In the genomic region with DNA sequence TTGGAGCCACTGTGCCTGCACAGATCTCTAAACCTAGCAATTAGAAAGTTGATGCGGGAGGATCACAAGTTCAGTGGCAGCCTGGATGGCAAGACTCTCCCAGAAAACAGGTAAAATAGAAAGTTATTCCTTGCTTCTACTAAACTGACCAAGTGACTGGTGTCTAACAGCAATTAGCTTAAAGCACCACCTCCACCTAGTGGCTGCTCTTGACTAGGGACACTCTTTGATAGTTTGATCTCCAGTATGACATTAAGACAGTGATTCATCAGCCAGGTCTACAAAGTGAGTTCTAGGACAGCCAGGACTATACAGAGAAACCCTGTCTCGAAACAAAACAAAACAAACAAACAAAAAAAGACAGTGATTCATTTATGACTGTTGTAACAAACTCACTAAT, we compare ENCODE assay signal across 9 mouse cellular contexts. TPM values are rescaled to one million over a fixed set of nuclear protein-coding genes. Genes with fewer than 3 reads are reported as not detected.
DNase-seq lines count a peak whose midpoint lies in the region; ATAC-seq and TF ChIP-seq lines count a peak whose summit lies in the region.
"Had no signal": no experiment of that assay in that cellular context is flagged by ENCODE, and none has a peak within 500 bp of the region (broad histone marks: within the 10 kb centered on the region; RNA-seq: fewer than 3 reads in every experiment).

No protein-coding gene starts in this region.

- 51% methylated on average over 2 of the region's 2 CpGs for WGBS in kidney, embryonic 14.5 days
- 32% methylated on average over 2 of the region's 2 CpGs for WGBS in lung, adult 2 months
- 62% methylated on average over 2 of the region's 2 CpGs for WGBS in midbrain, embryonic 13.5 days

- no peaks in the 10 kb centered on the region for H3K4me1 ChIP-seq in kidney, embryonic 14.5 days (ENCODE audit: control insufficient read depth, insufficient read depth, low read length)
- peaks cover 20% of the 10 kb centered on the region for H3K4me1 ChIP-seq in E14TG2a.4 (replicated peaks; ENCODE audit: low read depth, low read length)
- no peaks in the 10 kb centered on the region for H3K4me1 ChIP-seq in lung, adult 2 months (ENCODE audit: control insufficient read depth, insufficient read depth, low read length)
- H3K4me1 ChIP-seq in midbrain, embryonic 13.5 days (replicated peaks), result peaks cover 2% of the 10 kb centered on the region

- no peaks in the 10 kb centered on the region for H3K27me3 ChIP-seq in kidney, embryonic 14.5 days (ENCODE audit: control insufficient read depth, insufficient read depth, low read length)
- H3K27me3 ChIP-seq in E14TG2a.4 (ENCODE audit: insufficient read depth, low read length), result peaks cover 6% of the 10 kb centered on the region; the same call in 1 of the 2 replicates
- peaks cover 9% of the 10 kb centered on the region for H3K27me3 ChIP-seq in midbrain, embryonic 13.5 days

- ATAC-seq in kidney, embryonic 14.5 days (ENCODE audit: low FRiP score, low TSS enrichment), result no peak
- ATAC-seq in midbrain, embryonic 13.5 days, result no peak

- H3K4me3 ChIP-seq in kidney, embryonic 14.5 days (ENCODE audit: low read length), result no peak overlapping the region
- no peak overlapping the region for H3K4me3 ChIP-seq in E14TG2a.4 (replicated peaks; ENCODE audit: low read length)
- no peak overlapping the region for H3K4me3 ChIP-seq in lung, adult 2 months (replicated peaks; ENCODE audit: extremely low read depth, low read depth, low read length)
- no peak overlapping the region for H3K4me3 ChIP-seq in midbrain, embryonic 13.5 days (replicated peaks)

- DNase-seq in kidney, adult 11 months, result peak; percentile 12
- DNase-seq in adrenal gland, postnatal 10 days, result peak; percentile 39
- DNase-seq in lung, adult 2 months, result peak; percentile 20
- no peak for DNase-seq in left cerebral cortex, postnatal 36 days (ENCODE audit: low spot score in 2 of 2)
- DNase-seq in thymus, postnatal 10 days (ENCODE audit: low spot score in 2 of 2), result no peak

- H3K27ac ChIP-seq in kidney, embryonic 14.5 days (ENCODE audit: low read depth, low read length), result no peak overlapping the region
- H3K27ac ChIP-seq in midbrain, embryonic 13.5 days, result no peak overlapping the region

- peak; percentile 34 for TF ChIP-seq CTCF in E14TG2a.4 (conservative IDR thresholded peaks at IDR 0.05; ENCODE audit: low read length)
- 0 out of 2 replicates have a peak, but pooled peaks have one; percentile 14 for TF ChIP-seq CTCF in lung, adult 2 months (IDR thresholded peaks at IDR 0.05; ENCODE audit: insufficient read depth, low read length)

- H3K4me2 ChIP-seq in kidney, embryonic 14.5 days (replicated peaks; ENCODE audit: low read depth, low read length), result no peak overlapping the region
- no peak overlapping the region for H3K4me2 ChIP-seq in midbrain, embryonic 13.5 days (replicated peaks)

- no peaks in the 10 kb centered on the region for H3K36me3 ChIP-seq in kidney, embryonic 14.5 days (ENCODE audit: control insufficient read depth, insufficient read depth, low read length)
- no peaks in the 10 kb centered on the region for H3K36me3 ChIP-seq in E14TG2a.4 (ENCODE audit: insufficient read depth, low read length)
- H3K36me3 ChIP-seq in midbrain, embryonic 13.5 days, result no peaks in the 10 kb centered on the region

- TF ChIP-seq POLR2A in lung, adult 2 months (IDR thresholded peaks at IDR 0.05; ENCODE audit: borderline replicate concordance, extremely low read depth, low read depth, low read length), result no peak

- H3K9me3 ChIP-seq in kidney, embryonic 14.5 days (ENCODE audit: control insufficient read depth, low read length), result no peaks in the 10 kb centered on the region
- no peaks in the 10 kb centered on the region for H3K9me3 ChIP-seq in E14TG2a.4 (ENCODE audit: low read length)
- no peaks in the 10 kb centered on the region for H3K9me3 ChIP-seq in midbrain, embryonic 13.5 days

- H3K9ac ChIP-seq in kidney, embryonic 14.5 days (ENCODE audit: low read depth, low read length), result no peak overlapping the region
- H3K9ac ChIP-seq in midbrain, embryonic 13.5 days (replicated peaks), result no peak overlapping the region

- intact Hi-C loops in left cerebral cortex, postnatal 36 days (cut with DNase I), result no loop called here

RNA-seq across cellular contexts. Expression of gene Arl1, which starts 5.3 kb away (rescaled TPM):
- 172 and 186 TPM in 2 replicates for polyA plus RNA-seq in kidney, embryonic 14.5 days (2014; fragmentation: Nextera tagmentation; extraction: Ambion mirVana)
- 10 to 100 TPM; 94.6 to 96.3 TPM for total RNA-seq in adrenal gland, postnatal 10 days (2021)
- 25.3 and 26.4 TPM in 2 replicates for polyA plus RNA-seq in lung, adult 2 months (2012; rRNA removed)
- 100 to 1,000 TPM; 127 TPM for total RNA-seq in left cerebral cortex, postnatal 36 days (2021)
- 135 and 150 TPM in 2 replicates for polyA plus RNA-seq in midbrain, embryonic 13.5 days (2015; fragmentation: Nextera tagmentation; extraction: Ambion mirVana)

RNA-seq across cellular contexts. Expression of gene Spic, which starts 40.5 kb away (rescaled TPM):
- polyA plus RNA-seq in kidney, embryonic 14.5 days (2014; fragmentation: Nextera tagmentation; extraction: Ambion mirVana), result 0.26 and 0.43 TPM in 2 replicates
- total RNA-seq in adrenal gland, postnatal 10 days (2021), result 1 to 10 TPM; 1.9 to 3.6 TPM
- 0.15 and 0.20 TPM in 2 replicates for polyA plus RNA-seq in lung, adult 2 months (2012; rRNA removed)
- not detected for total RNA-seq in left cerebral cortex, postnatal 36 days (2021)
- not detected in 2 replicates for polyA plus RNA-seq in midbrain, embryonic 13.5 days (2015; fragmentation: Nextera tagmentation; extraction: Ambion mirVana)
- polyA plus RNA-seq: neural tube, embryonic 14.5 days had no signal

Comparison
In these comparisons a context has a peak if more than half of its experiments do, and no peak if none do; other contexts are left out.
1. DNase-seq: peak in kidney, adult 11 months (single experiment), adrenal gland, postnatal 10 days (single experiment) and lung, adult 2 months (single experiment); none in left cerebral cortex, postnatal 36 days (0 of 2) and thymus, postnatal 10 days (0 of 2).